Mouse (Mus musculus) hindlimb bud, embryonic 11.5 days (tissue): ENCODE measurements around the gene Alyref2.

Source experiments
- DNase-seq: peaks from one replicate; pipeline ENCODE4 v3.0.0-alpha.2; 2012; ENCODE audit warnings: low read depth, low spot score; ENCODE audit errors: extremely low spot score

Alyref2 gene

DNA sequence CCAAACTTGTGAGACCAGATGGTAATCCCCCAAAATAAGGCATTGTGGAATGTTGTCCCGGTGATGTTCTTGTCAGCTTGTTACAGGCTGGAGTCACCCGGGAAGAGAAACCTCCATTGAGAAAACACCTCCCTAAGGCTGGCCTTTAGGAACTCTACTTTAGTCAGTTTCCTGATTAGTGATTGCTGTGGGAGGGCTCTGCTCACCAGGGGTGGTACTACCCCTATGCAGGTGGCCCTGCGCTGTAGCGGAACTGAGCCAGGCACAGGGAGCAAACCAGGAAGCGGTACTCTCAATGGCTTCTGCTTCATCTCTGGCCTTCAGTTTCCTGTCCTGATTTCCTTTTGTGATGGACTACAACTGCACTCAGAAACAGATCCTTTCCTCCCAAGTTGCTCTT is 3.4 kb upstream of the Alyref2 start:
- no peak for DNase-seq

DNA sequence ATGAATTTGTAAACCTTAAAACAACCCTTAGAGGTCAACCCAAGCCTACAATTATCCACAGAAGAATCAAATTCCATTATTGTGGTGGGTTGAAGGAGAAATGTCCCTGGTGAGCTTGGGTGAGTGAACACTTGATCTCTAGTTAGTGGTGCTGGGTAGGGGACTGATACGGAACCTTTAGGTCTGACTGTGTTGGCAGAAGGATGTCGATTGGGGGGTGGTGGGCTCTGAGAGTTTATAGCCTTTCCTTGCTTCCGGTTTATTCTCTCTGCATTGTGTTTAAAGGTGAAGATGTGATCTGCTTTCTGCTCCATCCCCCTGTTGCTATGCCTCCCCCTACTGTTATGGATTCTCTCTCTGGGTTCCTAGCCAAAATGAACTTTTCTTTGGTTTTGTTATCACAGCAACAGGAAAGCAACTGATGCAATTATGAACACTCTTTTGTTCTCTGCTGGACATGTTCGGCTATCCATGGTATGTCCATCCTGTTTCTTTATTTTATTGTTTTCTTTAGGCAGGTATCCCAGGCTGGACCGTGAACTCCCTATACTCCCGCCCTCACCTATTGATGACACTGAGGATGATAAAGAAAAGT is 2.2 kb upstream of the Alyref2 start:
- no peak for DNase-seq

DNA sequence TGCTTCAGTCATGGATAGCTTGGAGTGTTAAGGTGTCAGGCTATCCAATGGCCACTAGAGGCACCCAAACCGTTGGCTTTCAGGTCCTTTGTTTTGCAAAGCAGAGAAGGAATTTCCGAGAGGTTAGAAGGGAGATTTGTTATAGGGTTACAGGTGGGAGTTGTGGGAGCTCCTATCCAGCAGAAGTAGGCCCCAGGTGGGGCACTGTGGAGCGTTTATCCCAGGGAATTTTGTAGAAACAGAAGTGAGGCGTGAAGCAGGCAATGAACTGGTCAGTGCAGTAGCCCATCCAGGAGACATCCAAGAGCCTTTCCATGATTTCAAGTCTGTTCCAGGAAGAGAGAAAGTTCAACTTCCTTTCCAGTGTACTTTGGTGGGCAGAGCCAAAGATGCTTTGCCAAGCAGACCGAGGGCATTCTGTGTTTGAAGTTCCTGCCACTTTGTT is 1.6 kb upstream of the Alyref2 start:
- DNase-seq = no peak

DNA sequence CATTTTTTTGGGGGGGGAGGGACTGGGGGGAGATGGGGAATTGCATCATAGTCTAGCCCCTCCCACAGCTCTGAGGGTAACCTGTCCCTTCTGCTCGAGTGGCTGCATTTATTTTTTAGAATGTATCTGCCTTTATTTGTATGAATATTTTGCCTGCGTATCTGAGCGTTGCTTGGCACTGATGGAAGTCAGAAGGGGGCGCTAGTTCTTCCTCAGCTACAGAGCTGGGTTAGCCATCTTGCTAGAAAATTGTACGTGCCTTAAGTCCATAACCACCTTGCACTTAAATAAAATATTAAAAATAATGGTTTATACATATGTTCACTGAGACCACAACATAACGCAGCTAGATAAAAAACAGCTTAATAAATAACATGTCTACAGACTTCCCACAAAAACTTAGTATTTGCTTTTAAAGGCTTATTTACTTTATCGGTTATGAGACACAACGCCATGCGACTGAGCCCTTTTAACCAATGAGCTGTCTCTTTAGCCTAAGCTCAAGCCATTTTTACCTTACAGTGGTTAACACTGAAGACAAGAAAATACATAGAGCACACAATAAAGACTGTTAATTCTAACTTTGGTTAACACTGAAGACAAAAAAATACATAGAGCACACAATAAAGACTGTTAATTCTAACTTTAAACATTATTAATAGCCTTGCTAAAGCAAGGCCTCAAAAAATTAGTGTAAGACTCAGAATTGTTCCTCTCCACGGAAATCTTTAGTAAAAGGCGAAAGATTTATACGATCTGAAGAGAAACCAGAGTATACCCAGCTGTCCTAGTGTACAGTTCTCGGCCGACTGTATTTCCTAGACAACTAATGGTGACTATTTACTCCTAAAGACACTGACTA is 659 bp upstream of the Alyref2 start:
- DNase-seq = peak; percentile 86

DNA sequence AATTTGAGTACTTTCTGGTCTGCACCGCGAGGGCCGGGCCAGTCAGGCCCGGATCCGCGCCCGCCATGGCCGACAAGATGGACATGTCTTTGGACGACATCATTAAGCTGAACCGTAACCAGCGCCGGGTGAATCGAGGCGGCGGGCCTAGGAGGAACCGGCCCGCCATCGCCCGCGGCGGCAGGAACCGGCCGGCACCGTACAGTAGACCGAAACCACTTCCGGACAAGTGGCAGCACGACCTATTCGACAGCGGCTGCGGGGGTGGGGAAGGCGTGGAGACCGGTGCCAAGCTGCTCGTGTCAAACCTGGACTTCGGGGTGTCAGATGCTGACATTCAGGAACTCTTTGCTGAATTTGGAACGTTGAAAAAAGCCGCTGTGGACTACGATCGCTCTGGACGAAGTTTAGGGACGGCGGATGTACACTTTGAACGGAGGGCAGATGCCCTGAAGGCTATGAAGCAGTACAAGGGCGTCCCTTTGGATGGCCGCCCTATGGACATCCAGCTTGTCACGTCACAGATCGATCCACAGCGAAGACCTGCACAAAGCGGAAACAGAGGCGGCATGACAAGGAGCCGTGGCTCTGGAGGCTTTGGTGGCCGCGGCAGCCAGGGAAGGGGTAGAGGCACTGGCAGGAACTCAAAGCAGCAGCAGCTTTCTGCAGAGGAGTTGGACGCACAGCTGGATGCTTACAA is 464 bp downstream of the Alyref2 start:
- DNase-seq = no peak

DNA sequence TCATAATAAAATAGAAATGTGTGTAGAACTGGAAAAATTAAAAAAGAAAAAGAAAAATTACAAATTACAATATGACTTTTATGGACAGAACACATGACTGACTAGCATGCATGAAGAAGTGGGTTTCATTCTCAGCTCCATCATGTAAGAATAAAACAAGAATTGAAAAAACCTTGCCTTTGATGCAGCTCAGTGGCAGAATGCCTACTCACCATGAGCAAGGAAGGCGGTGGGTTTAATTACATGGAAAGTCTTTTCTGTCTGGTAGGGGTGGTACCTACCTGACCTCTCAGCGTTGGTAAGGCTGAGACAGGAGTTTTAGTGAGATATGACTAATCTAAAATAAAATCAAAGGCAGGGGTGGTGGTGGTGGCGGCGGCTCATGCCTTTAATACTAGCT is 1.3 kb downstream of the Alyref2 start:
- DNase-seq = no peak

DNA sequence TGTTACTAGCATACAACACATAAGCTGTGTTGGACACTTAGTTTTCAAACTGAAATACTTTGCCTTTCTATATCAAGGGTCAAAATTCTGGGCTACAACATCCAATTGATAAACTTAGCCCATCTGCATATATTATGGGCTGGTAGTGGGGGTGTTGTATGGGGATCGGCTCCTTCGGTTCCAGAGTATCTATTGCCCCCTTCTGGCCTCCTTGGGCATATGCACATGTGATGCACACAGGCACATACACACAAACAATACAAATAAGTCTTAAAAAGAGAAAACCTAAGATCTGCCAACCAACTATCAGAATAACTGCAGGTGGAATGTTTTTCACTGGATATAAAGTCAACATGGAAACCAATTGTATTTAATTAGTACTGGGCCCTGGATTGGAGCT is 10.0 kb downstream of the Alyref2 start:
- DNase-seq = no peak

DNA sequence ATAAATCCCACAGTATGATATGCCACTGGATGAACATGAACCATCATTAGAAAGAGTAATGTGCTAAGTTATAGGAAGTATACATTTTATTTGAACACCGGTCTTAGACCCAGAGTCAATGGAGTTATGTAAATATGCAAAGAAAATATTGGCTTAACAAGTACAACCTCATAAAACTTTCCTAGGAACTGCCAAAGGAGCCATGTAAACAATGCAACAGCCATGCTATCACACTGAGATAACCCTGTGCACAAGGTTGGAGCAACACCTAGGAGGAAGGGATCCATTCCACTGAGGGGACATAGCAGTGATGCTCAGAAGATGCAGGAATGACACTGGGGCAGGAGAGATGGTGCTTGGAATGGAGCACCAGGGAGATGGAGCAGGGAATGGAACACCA is 10.5 kb downstream of the Alyref2 start:
- DNase-seq = no peak

DNA sequence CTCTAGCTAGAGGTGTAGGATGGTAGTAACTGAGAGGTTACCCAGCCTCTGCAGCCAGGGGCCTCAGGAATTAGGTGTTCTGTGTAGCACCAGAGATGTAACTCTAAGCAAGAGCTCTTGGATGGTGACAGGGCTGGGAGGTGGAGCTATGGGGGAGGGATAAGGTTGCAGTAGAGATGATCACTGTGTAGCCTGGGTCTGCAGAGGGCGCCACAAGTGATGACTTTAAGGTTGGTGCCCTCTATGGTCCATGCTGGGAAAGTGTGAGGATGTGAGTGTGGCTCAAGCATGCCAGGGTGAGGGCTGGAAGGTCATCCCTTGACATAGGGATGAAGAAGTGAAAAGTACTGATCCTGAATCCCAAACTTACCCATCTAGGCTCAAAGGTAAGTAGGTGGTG is 11.8 kb downstream of the Alyref2 start:
- DNase-seq = no peak

DNA sequence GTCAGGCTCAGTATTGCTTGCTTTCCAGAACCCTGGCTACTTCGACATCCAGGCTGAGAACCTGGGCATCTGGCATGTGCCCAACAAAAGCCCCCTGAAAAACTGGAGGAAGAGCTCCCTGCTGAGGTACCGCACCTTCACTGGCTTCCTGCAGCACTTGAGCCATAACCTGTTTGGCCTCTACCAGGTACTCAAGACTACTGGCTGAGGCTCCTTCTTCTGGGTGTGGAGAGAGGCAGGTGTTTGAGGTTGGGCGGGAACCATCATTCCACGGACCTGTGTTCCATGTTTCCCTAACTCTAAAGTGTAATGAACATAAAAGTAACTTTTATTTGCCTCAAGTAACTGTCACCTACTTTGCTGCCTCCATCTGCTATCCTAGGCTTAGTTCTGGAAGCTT is 12.3 kb downstream of the Alyref2 start:
- DNase-seq = no peak

DNA sequence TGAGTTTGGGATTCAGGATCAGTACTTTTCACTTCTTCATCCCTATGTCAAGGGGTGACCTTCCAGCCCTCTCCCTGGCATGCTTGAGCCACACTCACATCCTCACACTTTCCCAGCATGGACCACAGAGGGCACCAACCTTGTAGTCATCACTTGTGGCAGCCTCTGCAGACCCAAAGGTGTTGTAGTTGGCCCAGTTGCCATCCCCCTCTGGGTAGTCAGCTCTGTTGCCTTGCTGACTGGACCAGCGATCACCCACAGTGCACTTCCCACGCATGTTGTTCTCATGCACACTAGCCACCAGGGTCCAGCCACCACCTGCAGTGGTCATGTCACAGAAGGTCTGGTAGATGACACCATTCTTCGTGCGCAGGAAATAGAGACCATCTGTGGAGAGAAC is 28.1 kb downstream of the Alyref2 start:
- DNase-seq = no peak

DNA sequence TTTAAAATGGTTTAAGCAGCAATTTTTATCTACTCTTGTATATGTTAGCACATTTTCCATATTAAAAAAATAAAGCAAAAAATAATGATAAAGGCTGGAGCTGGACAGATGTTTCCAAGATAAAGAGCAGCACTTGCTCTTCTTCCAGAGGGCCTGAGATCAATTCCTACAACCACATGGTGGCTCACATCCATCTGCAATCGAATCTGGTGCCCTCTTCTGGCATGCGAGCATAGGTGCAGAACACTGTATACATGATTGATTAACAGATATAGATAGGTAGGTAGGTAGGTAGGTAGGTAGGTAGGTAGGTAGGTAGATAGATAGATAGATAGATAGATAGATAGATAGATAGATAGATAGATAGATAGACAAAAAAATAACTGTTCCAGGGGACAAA is 29.6 kb downstream of the Alyref2 start:
- no peak for DNase-seq

DNA sequence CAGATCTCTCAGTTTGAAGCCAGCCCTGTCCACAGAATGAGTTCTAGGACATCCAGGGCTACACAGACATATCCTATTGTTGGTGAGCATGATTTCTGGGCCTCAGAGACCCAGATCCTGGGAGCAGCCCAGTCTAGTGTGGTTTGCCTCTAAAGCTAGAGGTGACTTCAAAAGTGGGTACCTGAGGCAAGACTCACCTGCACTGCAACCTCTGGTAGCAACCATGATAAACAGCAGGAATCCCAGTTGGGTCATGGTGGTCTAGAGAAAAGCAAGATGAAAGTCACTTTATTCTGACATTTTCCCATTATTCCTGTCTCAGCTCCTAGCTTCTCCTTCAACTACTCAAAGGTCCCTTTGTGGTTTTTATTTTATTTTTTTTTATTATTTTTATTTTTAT is 31.3 kb downstream of the Alyref2 start:
- DNase-seq = no peak

DNA sequence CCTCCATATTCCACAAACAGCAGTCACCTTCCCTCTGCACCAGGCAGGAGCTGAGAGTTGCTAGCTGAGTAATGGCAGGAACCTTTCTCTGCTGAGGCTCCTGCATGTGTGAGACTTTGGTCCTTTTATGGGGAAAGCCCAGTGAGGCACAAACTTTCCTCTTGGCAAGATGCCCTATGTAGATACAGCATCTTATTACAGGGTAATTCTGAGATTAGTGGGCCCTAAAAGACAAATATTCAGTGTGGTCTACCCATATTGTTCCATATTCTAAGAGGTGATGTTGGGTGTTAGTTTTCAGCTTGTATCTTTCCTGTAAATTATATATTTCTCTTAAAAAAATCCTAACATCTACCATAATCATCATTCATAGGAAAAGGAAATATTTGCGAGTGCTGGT is 31.9 kb downstream of the Alyref2 start, which contains the start of gene Itln1:
Itln1 (minus strand) TSS at position 101 of the 400 bp plus-strand sequence.
- no peak for DNase-seq

DNA sequence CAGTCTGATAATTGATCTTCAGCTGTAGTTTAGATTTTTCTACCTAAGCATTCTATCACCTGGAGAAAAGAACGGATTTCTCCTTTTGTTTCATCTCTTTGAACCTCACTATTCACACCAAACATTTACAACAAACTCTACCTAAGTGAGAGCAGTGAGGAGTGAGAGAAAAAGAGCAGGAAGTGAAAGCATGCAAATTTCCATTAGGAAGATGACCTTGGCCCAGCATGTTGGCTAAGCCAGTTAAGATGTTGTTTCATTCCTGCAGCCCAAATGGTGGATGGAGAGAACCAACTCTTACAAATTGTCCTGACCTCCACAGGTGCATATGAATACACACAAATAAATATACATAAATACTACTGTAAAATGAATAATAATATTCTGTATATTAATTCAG is 37.4 kb downstream of the Alyref2 start:
- DNase-seq = no peak

DNA sequence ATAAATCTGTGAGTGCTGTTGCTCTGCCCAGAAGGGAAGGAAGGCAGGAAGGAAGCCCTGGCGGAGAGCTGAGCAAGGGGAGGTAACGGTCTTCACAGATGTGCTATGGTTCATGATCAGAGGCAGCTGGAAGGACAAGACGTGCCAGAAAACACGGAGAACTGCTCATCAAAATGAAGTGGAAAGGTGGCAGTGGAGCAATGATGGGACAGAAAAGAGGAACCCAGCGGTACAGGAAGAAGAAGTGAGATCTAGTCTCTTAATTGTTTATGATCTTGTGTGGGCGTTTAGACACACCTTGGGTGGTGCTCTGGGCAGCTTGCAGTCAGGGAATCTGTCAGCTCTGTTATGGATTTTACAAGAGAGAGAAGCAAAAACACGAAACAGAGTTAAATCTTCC is 48.0 kb downstream of the Alyref2 start:
- DNase-seq = no peak

DNA sequence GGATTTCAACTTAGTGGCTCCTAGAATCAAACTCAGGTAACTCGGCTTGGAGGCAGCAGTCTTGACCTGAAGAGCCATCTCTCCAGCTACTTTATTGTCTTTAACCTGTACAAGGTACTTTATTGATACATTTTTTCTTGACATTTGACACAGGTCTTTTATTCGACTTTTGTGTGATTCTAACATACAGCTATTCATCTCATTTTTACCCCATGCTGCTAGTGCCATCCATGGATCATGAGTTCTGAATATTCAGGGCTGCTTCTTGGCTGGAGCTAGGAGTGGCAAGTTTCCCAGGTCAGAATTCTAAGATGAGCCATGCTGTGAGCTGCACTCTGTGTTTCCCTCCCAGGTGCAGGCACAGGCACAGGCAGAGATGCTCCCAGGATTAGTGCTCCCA is 49.0 kb downstream of the Alyref2 start:
- DNase-seq = no peak

DNA sequence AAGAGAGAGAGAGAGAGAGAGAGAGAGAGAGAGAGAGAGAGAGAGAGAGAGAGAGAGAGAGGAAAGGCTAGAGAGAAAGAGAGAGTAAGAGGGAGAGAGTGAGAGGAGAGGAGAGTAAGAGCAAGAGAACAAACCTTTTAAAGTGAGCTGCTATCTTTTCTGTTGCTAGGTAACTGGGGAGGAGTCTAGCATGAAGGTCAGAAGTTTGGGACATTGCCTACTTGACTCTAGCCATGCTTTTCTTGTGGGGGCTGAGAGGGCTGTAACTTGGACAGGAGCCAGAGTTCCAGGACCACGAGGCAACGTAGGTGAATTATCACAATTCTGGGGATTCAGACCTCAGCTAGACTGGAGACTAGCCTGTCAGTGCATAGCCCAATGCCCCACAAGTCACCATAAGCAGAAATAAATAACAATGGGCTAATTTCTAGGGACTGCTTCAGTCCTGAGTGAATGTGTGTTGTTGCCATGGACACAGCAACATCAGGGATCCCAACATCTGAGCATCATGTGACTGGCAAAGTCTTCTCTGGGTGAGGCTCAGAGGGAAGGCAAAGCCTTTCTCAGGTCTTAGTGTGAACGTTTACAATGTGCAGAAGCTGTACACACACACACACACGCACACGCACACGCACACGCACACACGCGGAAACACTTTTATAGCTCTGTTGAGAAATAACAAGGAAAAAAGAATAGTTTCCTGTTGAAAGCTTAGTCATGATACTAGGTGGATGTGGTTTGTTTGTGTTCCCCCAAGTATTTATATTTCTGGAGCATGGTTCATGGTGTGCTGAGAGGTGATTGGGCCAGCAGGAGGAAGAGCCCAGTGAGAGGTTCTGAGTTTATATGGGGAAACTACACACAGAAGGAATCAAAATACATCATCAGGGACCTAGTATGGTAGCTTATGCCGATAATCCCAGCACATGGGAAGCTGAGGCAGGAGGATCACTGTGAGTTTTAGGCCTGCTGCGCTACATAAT is 50.4 kb downstream of the Alyref2 start:
- DNase-seq = no peak
